Mouse (Mus musculus) liver, adult (tissue): Measurements from ENCODE around the gene Slc35d2.

Experiments used
- GATA4 ChIP-seq: IDR thresholded peaks from 2 replicates; pipeline ENCODE4 v1.6.1; 2014; ENCODE audit warnings: mild to moderate bottlenecking, low read length; ENCODE audit not compliant: insufficient replicate concordance

Gene Slc35d2

DNA sequence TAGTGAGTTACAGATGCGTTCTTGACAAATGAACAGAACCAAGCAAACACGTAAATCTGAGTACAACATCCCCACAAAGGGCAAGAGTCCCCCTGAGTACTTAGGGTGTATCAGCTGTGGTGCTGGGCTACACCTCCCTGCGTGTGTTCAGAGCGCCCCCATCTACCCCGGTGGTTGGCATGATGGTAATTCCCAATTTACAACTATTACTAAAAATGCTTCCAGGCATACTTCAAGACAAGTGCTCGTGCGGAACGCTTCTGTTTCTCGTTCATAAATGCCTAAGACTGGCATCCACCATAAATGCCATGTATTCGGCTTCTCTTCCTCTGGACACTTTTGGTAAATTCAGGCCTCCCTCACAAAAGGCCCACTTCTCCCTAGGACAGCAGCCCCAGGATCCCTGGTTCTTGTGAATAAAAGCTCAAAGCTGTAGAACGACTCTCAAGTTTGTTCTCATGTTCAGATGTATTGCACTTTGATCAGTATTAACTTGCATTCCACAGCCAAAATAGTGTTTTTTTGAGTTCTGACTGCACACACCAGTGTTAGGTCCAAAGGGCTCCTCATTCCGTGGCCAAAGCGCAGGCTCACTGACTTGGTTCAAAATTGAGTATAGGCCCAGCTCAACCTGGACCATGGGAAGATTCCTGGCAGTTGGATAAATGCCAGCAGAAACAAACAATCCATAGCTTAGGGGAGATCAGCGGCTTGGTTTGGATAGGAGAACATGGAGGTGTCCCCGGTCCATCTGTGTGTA lies 628 bp upstream of the Slc35d2 start:
- TF ChIP-seq GATA4 = no peak

DNA sequence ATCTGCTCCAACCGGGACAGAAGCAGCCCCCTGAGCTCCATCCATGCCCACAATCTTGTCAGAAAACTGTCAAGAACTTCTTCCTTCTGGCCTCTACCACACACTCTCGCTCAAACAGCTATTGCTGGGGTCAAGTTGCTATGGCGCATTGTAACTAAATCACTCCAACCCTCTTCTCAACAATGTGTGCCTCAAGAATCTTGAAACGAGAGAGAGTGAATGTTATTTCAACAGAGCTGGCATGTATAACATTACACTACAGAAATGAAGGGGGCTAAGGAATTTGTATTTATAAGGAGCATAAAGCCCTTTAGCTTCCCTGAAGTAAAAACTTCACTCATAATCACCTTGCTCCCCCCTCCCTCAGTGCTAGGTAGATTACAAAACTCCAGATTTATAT lies 2.9 kb downstream of the Slc35d2 start:
- TF ChIP-seq GATA4 = no peak

DNA sequence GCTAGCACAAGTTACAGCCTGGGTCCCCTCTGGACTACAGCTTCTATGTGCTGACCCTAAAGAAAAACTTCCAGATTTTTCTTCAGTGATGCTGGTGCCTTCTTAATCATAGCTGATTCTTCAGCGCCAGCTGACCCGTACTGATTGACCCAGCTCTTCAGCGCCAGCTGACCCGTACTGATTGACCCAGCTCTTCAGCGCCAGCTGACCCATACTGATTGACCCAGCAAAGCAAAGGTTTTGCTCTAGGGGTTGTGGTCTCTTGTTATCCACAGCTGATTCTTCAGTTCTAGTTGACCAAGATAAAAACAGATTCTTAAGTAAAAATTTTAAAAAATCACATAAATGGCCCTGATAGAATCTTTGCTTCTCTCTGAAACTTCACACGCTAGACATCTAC lies 4.3 kb downstream of the Slc35d2 start:
- TF ChIP-seq GATA4 = no peak

DNA sequence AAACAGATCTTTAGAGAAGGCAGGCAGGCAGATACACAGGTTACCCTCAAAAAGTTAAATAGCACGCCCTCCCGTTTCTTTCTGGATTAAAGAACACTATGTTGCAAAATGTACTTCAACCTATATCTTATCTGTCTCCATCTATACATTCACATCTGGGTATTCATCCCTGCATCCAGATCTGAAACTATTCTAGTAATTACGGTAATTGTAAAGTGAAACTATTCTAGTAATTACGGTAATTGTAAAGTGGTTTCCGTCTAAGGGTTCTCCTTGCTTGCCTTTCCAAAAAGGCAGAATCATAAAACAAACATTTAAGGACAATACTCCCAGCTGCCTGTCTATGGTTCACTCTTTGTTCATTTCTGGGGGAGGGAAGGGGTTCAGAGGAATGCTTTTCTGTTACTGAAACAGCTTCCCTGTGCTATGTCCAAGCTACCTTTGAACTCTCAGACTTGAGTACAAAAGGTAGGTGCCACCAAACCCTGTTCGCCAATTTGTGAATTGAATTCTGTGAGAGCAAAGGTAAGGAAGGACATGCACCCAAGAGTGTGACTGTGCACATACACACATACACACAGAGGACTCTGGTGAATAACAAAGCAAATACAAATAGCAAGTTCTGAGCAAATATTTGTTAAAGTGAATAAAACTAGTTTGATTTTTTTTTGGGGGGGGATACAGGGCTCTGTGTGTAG lies 5.5 kb downstream of the Slc35d2 start:
- TF ChIP-seq GATA4 = no peak

DNA sequence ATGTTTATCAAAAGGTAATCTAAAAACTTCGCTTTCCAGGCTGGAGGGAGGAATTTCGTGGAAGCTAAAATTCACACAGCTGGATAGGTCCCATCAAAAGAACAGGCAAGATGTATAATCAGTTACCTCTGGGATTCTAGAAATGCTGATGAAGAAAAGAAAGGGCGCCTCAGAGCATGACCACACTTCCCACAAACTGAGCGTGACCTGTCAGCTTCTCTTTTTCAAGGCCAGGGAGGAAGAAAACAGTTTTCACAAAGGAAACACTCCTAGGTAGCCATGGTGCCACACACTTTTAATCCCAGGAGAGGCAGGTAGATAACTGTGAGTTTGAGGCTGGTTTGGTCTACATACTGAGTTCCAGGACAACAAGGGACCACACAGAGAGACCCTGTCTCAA lies 8.4 kb downstream of the Slc35d2 start:
- TF ChIP-seq GATA4 = no peak

DNA sequence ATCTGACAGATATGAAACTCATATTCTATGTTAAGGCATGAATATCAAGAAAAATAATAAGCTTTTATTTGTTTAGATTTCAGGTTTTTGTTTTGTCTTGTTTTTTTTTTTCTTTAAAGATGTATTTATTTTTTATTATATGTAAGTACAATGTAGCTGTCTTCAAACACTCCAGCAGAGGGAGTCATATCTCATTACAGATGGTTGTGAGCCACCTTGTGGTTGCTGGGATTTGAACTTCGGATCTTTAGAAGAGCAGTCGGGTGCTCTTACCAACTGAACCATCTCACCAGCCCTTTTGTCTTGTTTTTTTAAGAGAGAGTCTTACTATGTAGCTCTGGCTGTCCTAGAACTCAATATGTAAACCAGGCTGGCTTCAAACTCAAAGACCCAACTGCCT lies 11.7 kb downstream of the Slc35d2 start:
- no peak for TF ChIP-seq GATA4

DNA sequence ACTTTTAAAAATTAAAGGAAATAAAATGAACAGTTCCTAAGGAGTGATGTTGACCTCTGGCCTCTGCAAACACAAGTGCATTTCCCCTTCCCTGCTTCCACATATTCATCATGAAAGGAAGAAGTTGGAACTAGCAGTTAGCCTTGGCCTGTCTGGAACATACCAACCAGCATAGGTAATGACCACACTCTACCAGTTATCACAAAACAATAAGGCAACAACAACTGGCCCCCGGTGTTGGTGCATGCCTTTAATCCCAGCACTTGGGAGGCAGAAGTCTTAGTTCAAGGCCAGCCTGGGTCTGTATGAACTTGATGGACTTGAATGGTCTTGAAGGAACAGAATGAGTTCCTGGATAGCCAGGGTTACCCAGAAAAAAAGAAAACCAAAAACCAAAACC lies 18.7 kb downstream of the Slc35d2 start:
- TF ChIP-seq GATA4 = no peak

DNA sequence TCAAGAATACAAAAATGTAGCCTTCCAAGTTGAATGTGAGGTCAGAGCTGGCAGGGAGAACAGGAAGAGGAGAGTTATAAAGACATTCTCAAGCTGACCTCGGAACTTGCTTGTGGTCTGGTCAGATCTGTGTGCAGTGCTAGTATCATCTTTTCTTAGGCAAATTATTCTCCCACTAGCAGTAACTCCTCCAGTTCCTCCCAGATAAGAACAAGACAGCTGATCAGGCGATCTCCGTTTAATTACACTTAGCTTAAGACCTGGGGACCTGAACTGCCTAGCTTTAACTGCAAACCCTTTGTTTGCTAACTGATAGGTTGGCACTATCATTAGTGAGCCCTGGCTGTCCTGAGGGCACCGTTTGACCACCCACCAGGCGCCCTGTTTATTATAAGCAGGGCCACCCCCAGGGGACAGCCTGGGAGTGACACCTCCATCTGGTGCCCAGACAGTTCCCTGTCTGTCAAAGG lies 20.8 kb downstream of the Slc35d2 start:
- no peak for TF ChIP-seq GATA4

DNA sequence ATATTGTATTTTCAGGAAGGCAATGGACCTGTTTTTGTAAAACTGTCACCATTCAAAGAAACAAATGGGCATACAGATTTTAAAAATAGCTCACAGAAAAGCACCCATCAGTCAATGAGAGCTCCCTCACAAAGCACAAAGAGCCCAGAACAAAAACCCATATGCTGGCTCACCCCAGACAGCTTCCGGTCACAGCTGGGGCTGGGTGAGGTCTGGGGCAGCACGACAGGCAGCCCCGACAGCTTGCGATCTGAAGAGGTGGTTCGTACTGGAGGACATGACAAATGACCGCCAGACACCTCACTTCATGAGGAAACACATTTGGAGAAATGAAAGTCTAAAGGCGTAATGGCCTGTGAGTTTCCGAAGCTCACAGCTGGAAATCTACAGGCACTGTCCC lies 21.6 kb downstream of the Slc35d2 start:
- no peak for TF ChIP-seq GATA4

DNA sequence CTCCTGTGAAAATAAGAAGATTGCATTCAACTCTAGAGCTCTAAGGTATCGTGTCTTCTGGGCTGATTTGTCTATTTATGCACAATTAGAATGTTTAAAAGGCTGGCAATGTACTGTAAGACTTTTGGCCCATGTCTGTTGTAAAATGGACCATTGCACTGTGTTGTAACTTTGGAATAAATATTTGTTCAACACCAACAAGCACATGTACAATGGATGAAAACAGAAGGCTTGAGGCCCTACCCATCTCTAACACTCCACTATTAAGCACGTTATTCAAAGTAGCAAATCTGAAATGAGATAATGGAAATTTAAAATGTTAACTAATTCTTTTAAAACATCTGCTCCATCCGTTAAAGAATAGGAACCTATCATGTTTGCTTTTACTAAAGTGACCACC lies 22.1 kb downstream of the Slc35d2 start:
- TF ChIP-seq GATA4 = no peak

DNA sequence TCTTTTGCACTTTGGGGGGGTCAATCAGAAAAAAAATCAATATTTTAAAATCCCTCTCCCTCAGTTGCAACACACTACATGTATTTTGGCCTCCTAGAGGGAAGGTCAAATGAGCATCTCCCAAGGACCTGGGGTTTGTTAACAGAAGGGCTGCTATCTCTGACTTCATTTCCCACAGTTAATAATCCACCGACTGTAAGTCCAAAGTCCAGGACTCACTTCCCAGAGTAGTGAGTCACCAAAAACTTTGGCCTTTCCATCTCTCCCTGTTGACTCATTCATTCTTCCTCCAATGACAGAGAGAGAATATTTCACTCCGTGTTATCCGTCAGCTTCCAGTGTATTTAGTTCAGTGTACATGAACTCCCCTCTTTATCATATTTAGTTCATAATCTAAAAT lies 23.5 kb downstream of the Slc35d2 start:
- peak; percentile 66; the same call in 1 of the 2 replicates for TF ChIP-seq GATA4

DNA sequence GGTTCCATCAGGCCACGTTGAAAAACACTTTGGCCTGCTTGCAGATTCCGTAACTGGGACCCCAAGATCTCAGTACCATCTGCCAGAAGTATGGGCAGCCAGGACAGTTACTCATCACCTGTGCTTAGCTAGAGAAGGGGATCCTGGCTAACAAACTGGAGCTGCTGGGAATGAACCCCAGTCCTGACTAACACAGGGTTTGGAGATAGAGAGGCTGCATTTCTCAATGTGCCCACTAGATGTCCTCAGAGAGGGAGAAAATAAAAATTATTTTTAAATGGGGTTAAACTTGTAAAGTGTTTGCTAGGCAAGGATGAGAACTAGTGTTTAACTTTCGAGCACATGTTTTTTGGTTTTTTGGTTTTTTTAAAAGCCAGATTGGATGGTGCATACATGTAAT lies 29.0 kb downstream of the Slc35d2 start:
- no peak for TF ChIP-seq GATA4

DNA sequence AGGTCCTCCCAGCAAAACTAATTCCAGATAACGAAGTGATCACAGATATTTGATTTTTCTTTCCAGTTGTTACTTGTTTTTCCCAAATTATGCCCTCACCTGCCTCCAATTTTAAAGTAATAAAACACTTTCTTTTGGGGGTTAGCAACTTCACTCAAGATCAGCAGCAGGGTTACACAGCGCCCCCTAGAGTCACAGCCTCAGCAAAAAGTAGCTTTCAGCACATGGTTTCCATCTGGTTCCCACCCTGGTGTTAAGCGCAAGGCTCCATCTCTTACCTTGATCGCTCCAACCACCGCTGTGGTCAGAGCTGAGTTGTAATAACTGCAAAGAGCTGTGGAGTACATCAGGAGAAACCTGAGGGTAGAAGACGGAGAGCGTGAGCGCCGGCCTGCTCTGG lies 30.2 kb downstream of the Slc35d2 start:
- TF ChIP-seq GATA4 = no peak

DNA sequence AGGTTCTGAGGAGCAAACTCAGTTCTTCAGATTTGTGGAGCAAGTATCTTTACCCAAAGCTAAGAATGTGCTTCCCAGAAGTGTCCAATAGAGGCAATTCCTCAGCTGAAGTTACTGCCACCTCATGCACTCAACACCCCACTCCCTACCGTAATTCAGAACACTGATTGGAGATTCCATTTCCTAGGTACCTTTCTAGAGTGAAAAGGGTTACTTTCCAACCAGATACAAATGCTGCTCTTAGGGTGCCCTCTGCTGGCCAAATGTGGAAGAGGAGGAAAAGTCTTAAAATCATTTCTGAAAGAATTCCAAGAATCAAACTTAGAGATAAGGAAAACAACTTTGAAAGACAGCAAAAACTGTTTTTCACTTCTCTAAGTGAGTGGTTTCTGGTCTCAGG lies 35.8 kb downstream of the Slc35d2 start:
- TF ChIP-seq GATA4 = no peak

DNA sequence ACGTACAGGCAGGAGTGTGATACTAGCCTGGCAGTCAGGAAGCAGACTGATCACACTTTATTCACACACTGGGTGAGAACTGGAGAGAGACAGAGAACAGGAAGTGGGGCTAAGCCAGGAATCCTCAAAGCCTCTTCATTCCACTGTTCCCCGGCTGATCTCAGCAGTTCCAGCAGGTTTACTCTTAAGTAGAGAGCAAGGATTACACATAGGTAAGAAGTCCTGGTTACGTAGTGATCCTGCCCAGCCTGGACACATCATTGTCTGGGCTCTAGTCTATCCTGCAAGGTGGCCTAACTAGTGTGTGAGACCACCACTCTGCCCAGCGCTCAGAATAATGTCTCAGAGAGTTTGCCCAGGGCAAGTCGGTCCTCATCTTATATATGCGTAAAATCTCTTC lies 36.4 kb downstream of the Slc35d2 start:
- TF ChIP-seq GATA4 = no peak

DNA sequence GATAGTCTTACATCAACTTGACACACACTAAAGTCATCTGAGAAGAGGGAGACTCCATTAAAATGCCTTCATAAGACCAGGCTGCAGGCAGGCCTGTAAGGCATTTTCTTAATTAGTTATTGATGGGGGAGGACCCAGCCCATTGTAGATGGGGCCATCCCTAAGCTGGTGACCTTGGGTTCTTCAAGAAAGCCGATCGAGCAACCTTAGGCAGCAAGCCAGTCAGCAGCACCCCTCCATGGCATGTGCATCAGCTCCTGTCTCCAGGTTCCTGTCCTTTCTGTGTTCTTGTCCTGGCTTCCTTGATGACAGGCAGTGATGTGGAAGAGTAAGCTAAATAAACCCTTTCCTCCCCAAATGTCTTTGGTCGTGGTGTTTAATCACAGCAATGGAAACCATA lies 37.0 kb downstream of the Slc35d2 start:
- TF ChIP-seq GATA4 = no peak

DNA sequence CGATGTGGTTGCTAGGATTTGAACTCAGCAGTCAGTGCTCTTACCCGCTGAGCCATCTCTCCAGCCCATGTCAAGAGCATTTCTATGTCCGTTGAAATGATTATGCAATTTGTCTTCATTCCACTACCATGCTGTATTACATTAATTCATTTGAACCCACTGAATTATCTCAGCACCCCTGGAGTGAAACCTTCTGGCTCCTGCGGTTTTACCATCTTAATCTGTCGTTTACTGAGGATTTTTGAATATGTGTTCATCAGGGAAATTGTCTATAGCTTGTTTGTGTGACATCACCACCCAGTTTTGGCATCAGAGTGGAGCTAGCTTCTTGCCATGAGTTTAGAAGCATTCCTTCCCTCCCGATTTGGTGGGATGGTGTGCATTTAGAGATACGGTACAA lies 38.2 kb downstream of the Slc35d2 start:
- TF ChIP-seq GATA4 = no peak

DNA sequence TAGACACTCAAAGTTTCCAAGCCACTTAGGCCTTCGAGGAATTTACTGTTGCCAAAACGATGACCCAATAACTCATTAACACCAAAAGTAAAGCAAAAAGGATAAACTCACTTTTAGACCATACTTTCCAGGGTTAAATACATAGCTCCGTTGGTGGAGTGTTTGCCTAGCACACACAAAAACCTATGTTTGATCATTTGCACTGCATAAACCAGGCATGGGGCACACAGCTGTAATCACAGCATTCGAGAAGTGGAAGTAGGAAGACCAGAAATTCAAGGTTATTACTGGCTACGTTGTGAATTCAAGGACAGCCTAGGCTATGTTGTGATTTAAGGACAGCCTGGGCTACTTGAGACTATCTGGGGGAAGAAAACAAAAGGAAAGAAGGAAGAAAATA lies 38.9 kb downstream of the Slc35d2 start:
- no peak for TF ChIP-seq GATA4
